Comparison of ENCODE assay signal across 8 mouse cellular contexts in the genomic region with DNA sequence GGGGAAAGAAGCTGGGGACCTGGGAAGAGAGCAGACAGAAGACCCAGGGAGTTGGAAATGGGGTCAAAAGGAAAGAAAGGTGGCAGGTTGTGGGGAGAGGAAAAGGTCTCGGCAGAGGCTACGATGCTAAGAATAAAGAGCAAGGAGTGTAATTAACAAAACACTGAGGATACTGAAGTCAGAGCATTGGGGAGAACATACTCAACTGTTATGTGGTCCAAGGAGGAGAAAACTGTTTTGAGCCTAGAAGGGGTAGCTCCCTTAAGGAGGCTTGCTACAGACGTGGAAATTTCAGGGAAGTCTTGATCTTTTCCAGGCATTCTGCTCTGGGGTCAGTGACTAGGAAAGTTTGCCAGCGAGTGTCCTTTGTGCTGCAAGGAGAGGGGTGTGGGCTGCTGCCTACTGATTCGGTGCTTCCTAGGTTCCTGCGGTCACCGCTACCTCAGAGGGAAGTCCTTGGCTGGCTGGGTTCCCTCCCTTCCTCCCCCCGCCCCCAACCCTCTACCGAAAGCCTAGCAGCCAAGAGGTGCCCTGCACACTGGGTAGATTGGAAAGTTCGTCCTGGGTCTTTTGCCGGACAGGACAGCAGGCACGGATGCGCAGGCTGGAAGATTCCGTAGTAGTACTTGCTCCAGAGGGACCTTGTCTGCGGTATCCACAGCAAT. TPM values are rescaled to one million over a fixed set of nuclear protein-coding genes. Genes with fewer than 3 reads are reported as not detected.
DNase-seq lines count a peak whose midpoint lies in the region; ATAC-seq and TF ChIP-seq lines count a peak whose summit lies in the region.

No protein-coding gene starts in this region.

- no peak overlapping the region for H3K27ac ChIP-seq in liver, postnatal 0 days (ENCODE audit: low read depth)
- peak overlapping the region; percentile 94 for H3K27ac ChIP-seq in midbrain, embryonic 10.5 days (replicated peaks)

- WGBS in liver, postnatal 0 days (ENCODE audit: insufficient replicate concordance), result 3% methylated on average over 15 of the region's 15 CpGs
- WGBS in midbrain, embryonic 10.5 days, result 2% methylated on average over 15 of the region's 15 CpGs

- no peak for ATAC-seq in liver, postnatal 0 days

- no peak for TF ChIP-seq EP300 in liver, postnatal 0 days (IDR thresholded peaks at IDR 0.05; ENCODE audit: low read depth)

- H3K36me3 ChIP-seq in liver, postnatal 0 days (replicated peaks; ENCODE audit: insufficient read depth, low read length), result no peaks in the 10 kb centered on the region
- no peaks in the 10 kb centered on the region for H3K36me3 ChIP-seq in midbrain, embryonic 10.5 days

- H3K9ac ChIP-seq in liver, postnatal 0 days (replicated peaks), result no peak overlapping the region

- H3K27me3 ChIP-seq in liver, postnatal 0 days (ENCODE audit: insufficient read depth, low read length), result peaks cover 19% of the 10 kb centered on the region
- H3K27me3 ChIP-seq in midbrain, embryonic 10.5 days (ENCODE audit: low read depth, poor library complexity, severe bottlenecking), result no peaks in the 10 kb centered on the region; the same call in 1 of the 2 replicates

- DNase-seq in liver, result peak; percentile 3
- no peak for DNase-seq in liver, postnatal 0 days
- DNase-seq in cerebellum, adult 8-10 months, result peak; percentile 39
- peak; percentile 2 for DNase-seq in forelimb bud, embryonic 11.5 days (ENCODE audit: low read depth, low spot score)
- peak; percentile 53 for DNase-seq in midbrain, embryonic 10.5 days (ENCODE audit: low spot score)
- no peak for DNase-seq in layer of hippocampus, adult 9-11 months
- DNase-seq in frontal cortex, postnatal 10 days (ENCODE audit: low spot score in 2 of 2), result no peak
- no peak for DNase-seq in ovary, adult 18-20 months (ENCODE audit: low spot score)

- H3K9me3 ChIP-seq in liver, postnatal 0 days (ENCODE audit: low read length), result no peaks in the 10 kb centered on the region
- H3K9me3 ChIP-seq in midbrain, embryonic 10.5 days (replicated peaks), result no peaks in the 10 kb centered on the region

- H3K4me2 ChIP-seq in liver, postnatal 0 days (ENCODE audit: low read depth, low read length), result no peak overlapping the region

- no peak for TF ChIP-seq CTCF in liver, postnatal 0 days (IDR thresholded peaks at IDR 0.05; ENCODE audit: low read depth)

- no peak overlapping the region for H3K4me3 ChIP-seq in liver, postnatal 0 days (ENCODE audit: low read depth, low read length)
- H3K4me3 ChIP-seq in midbrain, embryonic 10.5 days, result peak overlapping the region; percentile 87

- no peaks in the 10 kb centered on the region for H3K4me1 ChIP-seq in liver, postnatal 0 days (ENCODE audit: insufficient read depth)
- H3K4me1 ChIP-seq in midbrain, embryonic 10.5 days, result peaks cover 61% of the 10 kb centered on the region

RNA-seq across cellular contexts. Expression of a gene that starts 1.2 kb away (rescaled TPM):
- 0.16 and 0.34 TPM in 2 replicates for polyA plus RNA-seq in liver, postnatal 0 days (2015; fragmentation: Nextera tagmentation; extraction: Ambion mirVana)
- 73.2 and 90.6 TPM in 2 replicates for polyA plus RNA-seq in midbrain, embryonic 10.5 days (2016; fragmentation: Nextera tagmentation; extraction: Ambion mirVana)

Comparison
In these comparisons a context has a peak if more than half of its experiments do, and no peak if none do; other contexts are left out.
1. DNase-seq: peak in liver (single experiment), cerebellum, adult 8-10 months (single experiment), forelimb bud, embryonic 11.5 days (single experiment) and midbrain, embryonic 10.5 days (single experiment); none in liver, postnatal 0 days (single experiment), layer of hippocampus, adult 9-11 months (single experiment), frontal cortex, postnatal 10 days (0 of 2) and ovary, adult 18-20 months (single experiment).
2. RNA of a gene that starts 1.2 kb away (polyA plus RNA-seq): 73.2 to 90.6 TPM in midbrain, embryonic 10.5 days; 0.16 to 0.34 TPM in liver, postnatal 0 days; every median in the first group is over 10 times any median in the second.